Mouse (Mus musculus): ENCODE data around the gene Gpr39. TPM values are rescaled to one million over a fixed set of nuclear protein-coding genes. Genes with fewer than 3 reads are reported as not detected.

The Gpr39 gene
- polyA plus RNA-seq, 1 experiment from 2014 or later, result 0.28 TPM

GRCm38 (mm10) chr1:125663104-125663503 lies 13.7 kb upstream of the Gpr39 start:
- ATAC-seq (ENCODE audit: insufficient number of reproducible peaks, low FRiP score, low TSS enrichment, low read depth), result no peak
- Histone ChIP-seq H3K9ac (no peak overlapping the region), H3K27ac (no peak overlapping the region), H3K27me3 (no peaks in the 10 kb centered on the region), H3K36me3 (no peaks in the 10 kb centered on the region), H3K9me3 (no peaks in the 10 kb centered on the region), H3K4me2 (no peak overlapping the region), H3K4me3 (no peak overlapping the region), H3K4me1 (no peaks in the 10 kb centered on the region)
- 63% methylated on average over 4 of the region's 4 CpGs for WGBS

GRCm38 (mm10) chr1:125665127-125665637 lies 11.6 kb upstream of the Gpr39 start:
- 60% methylated on average over 5 of the region's 5 CpGs for WGBS
- no peak overlapping the region for H3K4me2 ChIP-seq
- no peak for ATAC-seq (ENCODE audit: insufficient number of reproducible peaks, low FRiP score, low TSS enrichment, low read depth)

GRCm38 (mm10) chr1:125669035-125669434 lies 7.8 kb upstream of the Gpr39 start:
- no peak for ATAC-seq (ENCODE audit: insufficient number of reproducible peaks, low FRiP score, low TSS enrichment, low read depth)
- Histone ChIP-seq H3K27ac (no peak overlapping the region), H3K4me1 (no peaks in the 10 kb centered on the region), H3K4me3 (no peak overlapping the region), H3K9ac (no peak overlapping the region), H3K36me3 (no peaks in the 10 kb centered on the region), H3K27me3 (no peaks in the 10 kb centered on the region), H3K9me3 (no peaks in the 10 kb centered on the region), H3K4me2 (no peak overlapping the region)
- WGBS, result 76% methylated on average over 5 of the region's 5 CpGs

More at GRCm38 (mm10) chr1:125665127-125665637, 11.6 kb upstream of the Gpr39 start:
- H3K9me3 ChIP-seq, result no peaks in the 10 kb centered on the region
- H3K9ac ChIP-seq, result no peak overlapping the region
- H3K27me3 ChIP-seq, result no peaks in the 10 kb centered on the region
- H3K36me3 ChIP-seq, result no peaks in the 10 kb centered on the region
- no peak overlapping the region for H3K27ac ChIP-seq
- H3K4me1 ChIP-seq, result no peaks in the 10 kb centered on the region
- H3K4me3 ChIP-seq, result no peak overlapping the region

GRCm38 (mm10) chr1:125675186-125675585 lies 1.6 kb upstream of the Gpr39 start:
- Histone ChIP-seq H3K4me1 (peaks cover 9% of the 10 kb centered on the region), H3K27me3 (no peaks in the 10 kb centered on the region), H3K27ac (no peak overlapping the region), H3K4me2 (no peak overlapping the region), H3K36me3 (no peaks in the 10 kb centered on the region), H3K9ac (no peak overlapping the region), H3K9me3 (no peaks in the 10 kb centered on the region), H3K4me3 (no peak overlapping the region)
- ATAC-seq (ENCODE audit: insufficient number of reproducible peaks, low FRiP score, low TSS enrichment, low read depth), result no peak
- 91% methylated on average over 1 of the region's 1 CpGs for WGBS

GRCm38 (mm10) chr1:125677286-125677685 lies 491 bp downstream of the Gpr39 start:
- H3K4me2 ChIP-seq, result no peak overlapping the region
- H3K9ac ChIP-seq, result no peak overlapping the region
- no peaks in the 10 kb centered on the region for H3K36me3 ChIP-seq
- H3K4me1 ChIP-seq, result peaks cover 9% of the 10 kb centered on the region
- H3K9me3 ChIP-seq, result no peaks in the 10 kb centered on the region
- H3K4me3 ChIP-seq, result no peak overlapping the region
- ATAC-seq (ENCODE audit: insufficient number of reproducible peaks, low FRiP score, low TSS enrichment, low read depth), result no peak
- no peak overlapping the region for H3K27ac ChIP-seq
- WGBS, result 91% methylated on average over 5 of the region's 5 CpGs
- no peaks in the 10 kb centered on the region for H3K27me3 ChIP-seq

GRCm38 (mm10) chr1:125679522-125680077 lies 2.8 kb downstream of the Gpr39 start:
- H3K27me3 ChIP-seq, result no peaks in the 10 kb centered on the region
- H3K4me1 ChIP-seq, result peaks cover 9% of the 10 kb centered on the region
- no peak overlapping the region for H3K27ac ChIP-seq
- no peak overlapping the region for H3K9ac ChIP-seq
- H3K36me3 ChIP-seq, result no peaks in the 10 kb centered on the region
- H3K4me3 ChIP-seq, result no peak overlapping the region
- no peak overlapping the region for H3K4me2 ChIP-seq
- 70% methylated on average over 4 of the region's 4 CpGs for WGBS
- no peaks in the 10 kb centered on the region for H3K9me3 ChIP-seq
- ATAC-seq (ENCODE audit: insufficient number of reproducible peaks, low FRiP score, low TSS enrichment, low read depth), result no peak

GRCm38 (mm10) chr1:125684423-125684822 lies 7.6 kb downstream of the Gpr39 start:
- H3K4me2 ChIP-seq, result no peak overlapping the region
- no peak overlapping the region for H3K9ac ChIP-seq
- H3K27me3 ChIP-seq, result no peaks in the 10 kb centered on the region
- no peak for ATAC-seq (ENCODE audit: insufficient number of reproducible peaks, low FRiP score, low TSS enrichment, low read depth)
- WGBS, result 90% methylated on average over 3 of the region's 3 CpGs
- peaks cover 12% of the 10 kb centered on the region for H3K4me1 ChIP-seq
- no peak overlapping the region for H3K4me3 ChIP-seq
- no peaks in the 10 kb centered on the region for H3K9me3 ChIP-seq
- no peaks in the 10 kb centered on the region for H3K36me3 ChIP-seq
- H3K27ac ChIP-seq, result no peak overlapping the region

GRCm38 (mm10) chr1:125685304-125685703 lies 8.5 kb downstream of the Gpr39 start:
- H3K4me3 ChIP-seq, result no peak overlapping the region
- no peak for ATAC-seq (ENCODE audit: insufficient number of reproducible peaks, low FRiP score, low TSS enrichment, low read depth)
- H3K4me1 ChIP-seq, result peaks cover 12% of the 10 kb centered on the region
- H3K27ac ChIP-seq, result no peak overlapping the region
- no peak overlapping the region for H3K9ac ChIP-seq
- no peaks in the 10 kb centered on the region for H3K9me3 ChIP-seq
- H3K4me2 ChIP-seq, result no peak overlapping the region
- 51% methylated on average over 1 of the region's 1 CpGs for WGBS
- no peaks in the 10 kb centered on the region for H3K27me3 ChIP-seq
- no peaks in the 10 kb centered on the region for H3K36me3 ChIP-seq

- H3K27me3 ChIP-seq, result no peaks in the 10 kb centered on the region
- H3K36me3 ChIP-seq, result no peaks in the 10 kb centered on the region
- no peak for ATAC-seq (ENCODE audit: insufficient number of reproducible peaks, low FRiP score, low TSS enrichment, low read depth)
- H3K27ac ChIP-seq, result no peak overlapping the region
- 34% methylated on average over 13 of the region's 13 CpGs for WGBS
- peak overlapping the region; percentile 7; the same call in 1 of the 2 replicates for H3K4me2 ChIP-seq
- no peaks in the 10 kb centered on the region for H3K9me3 ChIP-seq
- H3K4me1 ChIP-seq, result peaks cover 12% of the 10 kb centered on the region
- H3K9ac ChIP-seq, result no peak overlapping the region
- no peak overlapping the region for H3K4me3 ChIP-seq
These were observed 11.1 kb downstream of the Gpr39 start for GRCm38 (mm10) chr1:125687701-125688420.

GRCm38 (mm10) chr1:125693541-125693940 lies 16.7 kb downstream of the Gpr39 start:
- H3K36me3 ChIP-seq, result no peaks in the 10 kb centered on the region
- ATAC-seq (ENCODE audit: insufficient number of reproducible peaks, low FRiP score, low TSS enrichment, low read depth), result no peak

GRCm38 (mm10) chr1:125694338-125694737 lies 17.5 kb downstream of the Gpr39 start:
- Histone ChIP-seq H3K4me1 (no peaks in the 10 kb centered on the region), H3K9ac (no peak overlapping the region), H3K27me3 (no peaks in the 10 kb centered on the region), H3K36me3 (no peaks in the 10 kb centered on the region), H3K27ac (no peak overlapping the region), H3K4me3 (no peak overlapping the region), H3K9me3 (no peaks in the 10 kb centered on the region), H3K4me2 (no peak overlapping the region)
- ATAC-seq (ENCODE audit: insufficient number of reproducible peaks, low FRiP score, low TSS enrichment, low read depth), result no peak
- WGBS, result 77% methylated on average over 5 of the region's 5 CpGs

More at GRCm38 (mm10) chr1:125693541-125693940, 16.7 kb downstream of the Gpr39 start:
- H3K9ac ChIP-seq, result no peak overlapping the region
- H3K27ac ChIP-seq, result no peak overlapping the region
- H3K9me3 ChIP-seq, result no peaks in the 10 kb centered on the region
- no peaks in the 10 kb centered on the region for H3K27me3 ChIP-seq
- H3K4me2 ChIP-seq, result no peak overlapping the region
- 0 out of 2 replicates have a peak, but pooled peaks cover 1% of the 10 kb centered on the region for H3K4me1 ChIP-seq
- no peak overlapping the region for H3K4me3 ChIP-seq

- no peak for ATAC-seq (ENCODE audit: insufficient number of reproducible peaks, low FRiP score, low TSS enrichment, low read depth)
- WGBS, result 74% methylated on average over 4 of the region's 4 CpGs
- Histone ChIP-seq H3K27me3 (no peaks in the 10 kb centered on the region), H3K9me3 (no peaks in the 10 kb centered on the region), H3K4me2 (no peak overlapping the region), H3K36me3 (no peaks in the 10 kb centered on the region), H3K9ac (no peak overlapping the region), H3K4me1 (no peaks in the 10 kb centered on the region), H3K27ac (no peak overlapping the region), H3K4me3 (no peak overlapping the region)
These were observed 24.4 kb downstream of the Gpr39 start for GRCm38 (mm10) chr1:125701101-125701590.

Measured in limb, embryonic 15.5 days (tissue).